14 mouse cellular contexts compared by ENCODE assay signal in genomic region chr5:30442196-30442595, GRCm38 (mm10). TPM values are rescaled to one million over a fixed set of nuclear protein-coding genes. Genes with fewer than 3 reads are reported as not detected.
DNase-seq lines count a peak whose midpoint lies in the region; ATAC-seq and TF ChIP-seq lines count a peak whose summit lies in the region.
"Had no signal": no experiment of that assay in that cellular context is flagged by ENCODE, and none has a peak within 500 bp of the region (broad histone marks: within the 10 kb centered on the region; RNA-seq: fewer than 3 reads in every experiment).

No protein-coding gene starts in this region.

- DNase-seq in embryo, embryonic 10.5 days (ENCODE audit: low spot score) = peak; percentile 11
- DNase-seq in embryo, embryonic 10 days (ENCODE audit: low spot score) = no peak
- DNase-seq in kidney, postnatal 0 days (ENCODE audit: low spot score) = peak; percentile 33
- peak; percentile 35 for DNase-seq in right cerebral cortex, postnatal 14 days
- no peak for DNase-seq in right cerebral cortex, postnatal 4 days
- DNase-seq in layer of hippocampus, adult 8-10 months (ENCODE audit: low spot score in 2 of 2) = no peak
- DNase-seq: kidney, adult 11 months had no signal

- no peaks in the 10 kb centered on the region for H3K27me3 ChIP-seq in kidney, postnatal 0 days (ENCODE audit: insufficient read depth, low read length)
- H3K27me3 ChIP-seq in kidney, embryonic 14.5 days (ENCODE audit: control insufficient read depth, insufficient read depth, low read length) = no peaks in the 10 kb centered on the region
- H3K27me3 ChIP-seq in small intestine, adult 2 months (ENCODE audit: control insufficient read depth, insufficient read depth, low read length) = no peaks in the 10 kb centered on the region

- no peaks in the 10 kb centered on the region for H3K36me3 ChIP-seq in kidney, postnatal 0 days (ENCODE audit: insufficient read depth, low read length)
- H3K36me3 ChIP-seq in kidney, embryonic 14.5 days (ENCODE audit: control insufficient read depth, insufficient read depth, low read length) = no peaks in the 10 kb centered on the region
- H3K36me3 ChIP-seq in small intestine, adult 2 months (ENCODE audit: control insufficient read depth, insufficient read depth, low read length) = no peaks in the 10 kb centered on the region
- H3K36me3 ChIP-seq: midbrain, embryonic 10.5 days had no signal

- H3K4me2 ChIP-seq in kidney, postnatal 0 days (ENCODE audit: low read length) = no peak overlapping the region
- no peak overlapping the region for H3K4me2 ChIP-seq in kidney, embryonic 14.5 days (replicated peaks; ENCODE audit: low read depth, low read length)

- no peak overlapping the region for H3K9ac ChIP-seq in kidney, postnatal 0 days (ENCODE audit: low read depth, low read length)
- no peak overlapping the region for H3K9ac ChIP-seq in kidney, embryonic 14.5 days (ENCODE audit: low read depth, low read length)

- no peaks in the 10 kb centered on the region for H3K9me3 ChIP-seq in kidney, postnatal 0 days (replicated peaks; ENCODE audit: low read length)
- no peaks in the 10 kb centered on the region for H3K9me3 ChIP-seq in kidney, embryonic 14.5 days (ENCODE audit: control insufficient read depth, low read length)
- H3K9me3 ChIP-seq: midbrain, embryonic 10.5 days had no signal

- ATAC-seq in kidney, postnatal 0 days (replicated peaks; ENCODE audit: low FRiP score, low read depth) = no peak
- ATAC-seq in kidney, embryonic 14.5 days (ENCODE audit: low FRiP score, low TSS enrichment) = no peak

- 70% methylated on average over 5 of the region's 5 CpGs for WGBS in kidney, postnatal 0 days
- 70% methylated on average over 5 of the region's 5 CpGs for WGBS in kidney, embryonic 14.5 days
- WGBS in small intestine, adult 2 months = 57% methylated on average over 5 of the region's 5 CpGs

- TF ChIP-seq POLR2A in small intestine, adult 2 months (IDR thresholded peaks at IDR 0.05; ENCODE audit: low read depth, low read length) = no peak

- TF ChIP-seq CTCF in kidney, postnatal 0 days (IDR thresholded peaks at IDR 0.05; ENCODE audit: low read depth) = peak; percentile 61
- TF ChIP-seq CTCF in small intestine, adult 2 months (IDR thresholded peaks at IDR 0.05; ENCODE audit: extremely low read depth, insufficient read length, insufficient replicate concordance, low read depth, low read length) = peak; percentile 15; the same call in 1 of the 2 replicates

- no peaks in the 10 kb centered on the region for H3K4me1 ChIP-seq in kidney, postnatal 0 days (replicated peaks; ENCODE audit: insufficient read depth, low read length)
- no peaks in the 10 kb centered on the region for H3K4me1 ChIP-seq in kidney, embryonic 14.5 days (ENCODE audit: control insufficient read depth, insufficient read depth, low read length)
- H3K4me1 ChIP-seq in small intestine, adult 2 months (ENCODE audit: control insufficient read depth, insufficient read depth, insufficient read length, low read length) = no peaks in the 10 kb centered on the region
- H3K4me1 ChIP-seq: midbrain, embryonic 10.5 days had no signal

- no peak overlapping the region for H3K4me3 ChIP-seq in kidney, postnatal 0 days (replicated peaks; ENCODE audit: low read depth, low read length)
- H3K4me3 ChIP-seq in kidney, embryonic 14.5 days (ENCODE audit: low read length) = no peak overlapping the region
- H3K4me3 ChIP-seq in small intestine, adult 2 months (ENCODE audit: low read depth, low read length) = no peak overlapping the region
- H3K4me3 ChIP-seq: midbrain, embryonic 10.5 days had no signal

- no peak overlapping the region for H3K27ac ChIP-seq in kidney, postnatal 0 days
- H3K27ac ChIP-seq in kidney, embryonic 14.5 days (ENCODE audit: low read depth, low read length) = no peak overlapping the region
- H3K27ac ChIP-seq in small intestine, adult 2 months (ENCODE audit: insufficient read depth, low read depth, low read length) = no peak overlapping the region
- H3K27ac ChIP-seq: midbrain, embryonic 10.5 days had no signal

RNA-seq across cellular contexts. Expression of gene Otof, which starts 19.5 kb away (rescaled TPM):
- 0.04 and 0.09 TPM in 2 replicates for polyA plus RNA-seq in kidney, postnatal 0 days (2015; fragmentation: Nextera tagmentation; extraction: Ambion mirVana)
- 0.03 and 0.09 TPM in 2 replicates for polyA plus RNA-seq in kidney, embryonic 14.5 days (2014; fragmentation: Nextera tagmentation; extraction: Ambion mirVana)
- polyA plus RNA-seq in small intestine, adult 2 months (2012; rRNA removed) = 0.06 and 0.08 TPM in 2 replicates
- 1 to 10 TPM; 3.3 to 4.4 (median 3.7) TPM for total RNA-seq in layer of hippocampus, adult 8-10 months (2022)
- polyA plus RNA-seq: C2C12; liver, embryonic 16.5 days had no signal

RNA-seq across cellular contexts. Expression of gene 1700001C02Rik, which starts 23.7 kb away (rescaled TPM):
- polyA plus RNA-seq in kidney, postnatal 0 days (2015; fragmentation: Nextera tagmentation; extraction: Ambion mirVana) = not detected in 2 replicates
- polyA plus RNA-seq in kidney, embryonic 14.5 days (2014; fragmentation: Nextera tagmentation; extraction: Ambion mirVana) = not detected in 2 replicates
- polyA plus RNA-seq in small intestine, adult 2 months (2012; rRNA removed) = not detected in 2 replicates
- total RNA-seq in layer of hippocampus, adult 8-10 months (2022) = 1 to 10 TPM in 1 of 4 experiments, under 1 TPM in 1, not detected in 2; 0.50 to 1.2 TPM
- polyA plus RNA-seq: C2C12; heart, embryonic 14.5 days; liver, embryonic 16.5 days; midbrain, embryonic 10.5 days; neural tube, embryonic 11.5 days had no signal

Comparison
In these comparisons a context has a peak if more than half of its experiments do, and no peak if none do; other contexts are left out.
1. DNase-seq: peak in embryo, embryonic 10.5 days (single experiment), kidney, postnatal 0 days (single experiment) and right cerebral cortex, postnatal 14 days (single experiment); none in embryo, embryonic 10 days (single experiment), right cerebral cortex, postnatal 4 days (single experiment) and layer of hippocampus, adult 8-10 months (0 of 2).